16 mouse cellular contexts compared by ENCODE assay signal in genomic region chr2:179425602-179426001, GRCm38 (mm10).
"Had no signal": no experiment of that assay in that cellular context is flagged by ENCODE, and none has a peak within 500 bp of the region (broad histone marks: within the 10 kb centered on the region; RNA-seq: fewer than 3 reads in every experiment).

No protein-coding gene starts in this region.

- H3K4me2 ChIP-seq: neural tube, embryonic 13.5 days; neural tube, embryonic 15.5 days; stomach, embryonic 15.5 days had no signal

- H3K27me3 ChIP-seq: neural tube, embryonic 13.5 days; neural tube, embryonic 15.5 days; stomach, embryonic 15.5 days had no signal

- H3K27ac ChIP-seq: neural tube, embryonic 13.5 days; neural tube, embryonic 15.5 days; stomach, embryonic 15.5 days; stomach, postnatal 0 days had no signal

- H3K4me3 ChIP-seq: neural tube, embryonic 13.5 days; neural tube, embryonic 15.5 days; stomach, embryonic 15.5 days had no signal

- H3K4me1 ChIP-seq: stomach, embryonic 15.5 days had no signal

- H3K36me3 ChIP-seq: neural tube, embryonic 13.5 days; neural tube, embryonic 15.5 days; stomach, embryonic 15.5 days had no signal

- H3K9ac ChIP-seq: neural tube, embryonic 13.5 days; neural tube, embryonic 15.5 days; stomach, embryonic 15.5 days had no signal

- DNase-seq: retina, postnatal 1 day; right cerebral cortex, adult 18-20 months; right cerebral cortex, postnatal 14 days; right cerebral cortex, postnatal 25 days; right cerebral cortex, postnatal 4 days; spleen, adult 18-20 months; thymus, adult 18-20 months; thymus, adult 2 months; thymus, postnatal 14 days; thymus, postnatal 25 days; thymus, postnatal 36 days; thymus, postnatal 4 days had no signal

- H3K9me3 ChIP-seq: neural tube, embryonic 13.5 days; neural tube, embryonic 15.5 days; stomach, embryonic 15.5 days had no signal
